Mouse (Mus musculus) liver, embryonic 14 days (tissue): ENCODE measurements around the gene Dmrt1. TPM values are rescaled to one million over a fixed set of nuclear protein-coding genes. Genes with fewer than 3 reads are reported as not detected.

Experiments
- polyA plus RNA-seq: library from polyadenylated mRNA; depleted of rRNA; stranded (reverse); fragments of >200 nt; gene quantifications from 2 replicates; pipeline ENCODE4 v1.2.3, GENCODE M21; 2012; rRNA removed

Gene Dmrt1
- 0.01 TPM in 1 of 2 replicates, not detected in the other for polyA plus RNA-seq

GRCm38 (mm10) chr19:25505360-25506196 lies at the start of gene Dmrt1:
TSS of gene Dmrt1 (plus strand) at chr19:25505618.

GRCm38 (mm10) chr19:25610015-25610410 lies 104.6 kb downstream of the Dmrt1 start, which contains the start of gene Dmrt3:
TSS of gene Dmrt3 (plus strand) at chr19:25610301.

Other genes starting within 250 kb of the Dmrt1 start
- gene Dmrt3, start 104.7 kb downstream of the Dmrt1 start, polyA plus RNA-seq, result not detected in 2 replicates
- 0.42 and 0.43 TPM in 2 replicates for gene Dmrt2, start 166.8 kb downstream of the Dmrt1 start, polyA plus RNA-seq